Mouse (Mus musculus): ENCODE results near the gene Gm5890.
"Not testable (repeated sequence)": the region's sequence is repeated elsewhere in the genome, so short reads cannot be mapped to it uniquely, and the experiment has no call there.

DNA sequence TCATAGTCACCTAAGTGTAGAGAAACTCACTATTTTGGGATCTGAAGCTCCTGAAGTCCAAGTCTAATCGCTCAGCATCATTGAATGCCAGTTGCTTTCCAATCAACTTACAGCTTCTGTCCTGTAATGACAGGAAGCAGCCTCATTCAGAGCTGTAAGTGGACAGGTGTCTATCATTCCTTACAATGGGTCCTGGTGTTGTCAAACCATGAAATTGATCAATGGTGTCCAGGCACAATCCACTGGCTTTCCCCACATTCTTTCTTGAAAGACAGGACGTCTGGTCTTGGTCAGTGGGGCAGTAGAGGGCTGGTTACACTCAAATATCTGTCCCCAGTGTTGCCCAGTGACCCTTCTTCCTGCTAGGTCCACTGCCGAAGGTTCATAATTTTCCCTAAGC, at the start of gene Gm5890:
- not testable (repeated sequence) for TF ChIP-seq CTCF (conservative IDR thresholded peaks at IDR 0.05 in 1 of 2, IDR thresholded peaks at IDR 0.05 in 1 of 2; ENCODE audit: low read depth in 2 of 2, low read length in 2 of 2); EP300 (IDR thresholded peaks at IDR 0.05; ENCODE audit: low read length)
